Mouse (Mus musculus) heart, embryonic 11.5 days (tissue): ENCODE measurements around the gene Nrarp. TPM values are rescaled to one million over a fixed set of nuclear protein-coding genes. Genes with fewer than 3 reads are reported as not detected.

ENCODE experiments used
- ATAC-seq: fragments of 200-750 bp; cut with Nextera tagmentation; replicated peaks from 2 replicates; pipeline ENCODE4 v1.8.0; 2017; ENCODE audit warnings: moderate library complexity; ENCODE audit not compliant: insufficient number of reproducible peaks, low FRiP score, low TSS enrichment
- H3K27ac ChIP-seq: fragments of 300-500 bp; sonication (generic); 2 replicates; pipeline ENCODE4 v1.5.1; 2014; ENCODE audit warnings: mild to moderate bottlenecking, low read depth, low read length
- H3K27me3 ChIP-seq: fragments of 300-500 bp; sonication (generic); 2 replicates; pipeline ENCODE4 v1.6.1; 2014; ENCODE audit warnings: mild to moderate bottlenecking, low read length, mixed read lengths; ENCODE audit not compliant: control insufficient read depth, insufficient read depth
- H3K36me3 ChIP-seq: fragments of 300-500 bp; sonication (generic); 2 replicates; pipeline ENCODE4 v1.6.1; 2014; ENCODE audit warnings: mild to moderate bottlenecking, low read length, moderate library complexity, mixed read lengths; ENCODE audit not compliant: control insufficient read depth, insufficient read depth
- H3K4me1 ChIP-seq: fragments of 300-500 bp; sonication (generic); 2 replicates; pipeline ENCODE4 v1.6.1; 2014; ENCODE audit warnings: low read length; ENCODE audit not compliant: control insufficient read depth, insufficient read depth
- H3K4me2 ChIP-seq: fragments of 300-500 bp; sonication (generic); 2 replicates; pipeline ENCODE4 v1.6.1; 2014; ENCODE audit warnings: mild to moderate bottlenecking, moderate library complexity
- H3K4me3 ChIP-seq: fragments of 300-500 bp; sonication (generic); 2 replicates; pipeline ENCODE4 v1.5.1; 2014; ENCODE audit warnings: low read depth, low read length
- H3K9ac ChIP-seq: fragments of 300-500 bp; sonication (generic); 2 replicates; pipeline ENCODE4 v1.6.1; 2014; ENCODE audit warnings: mild to moderate bottlenecking, low read depth, low read length, moderate library complexity
- H3K9me3 ChIP-seq: fragments of 300-500 bp; sonication (generic); replicated peaks from 2 replicates; pipeline ENCODE4 v1.6.1; 2016; ENCODE audit warnings: low read length; ENCODE audit not compliant: control insufficient read depth
- WGBS: fragments of 180-500 bp; shearing (Covaris S2); extraction: QIAGEN DNeasy Blood & Tissue Kit; methylation state at CpG from one replicate; pipeline ENCODE4 v1.1.7; 2014; ENCODE audit not compliant: insufficient replicate concordance; 5-methylcytosine and 5-hydroxymethylcytosine counted together
- polyA plus RNA-seq: library from polyadenylated mRNA; unstranded; fragments of >200 nt; fragmentation: Nextera tagmentation; extraction: Ambion mirVana; gene quantifications from 2 replicates; pipeline ENCODE4 v1.2.1, GENCODE M21; 2014

Gene Nrarp
- polyA plus RNA-seq, 1 experiment from 2014 or later: 4.8 TPM

DNA sequence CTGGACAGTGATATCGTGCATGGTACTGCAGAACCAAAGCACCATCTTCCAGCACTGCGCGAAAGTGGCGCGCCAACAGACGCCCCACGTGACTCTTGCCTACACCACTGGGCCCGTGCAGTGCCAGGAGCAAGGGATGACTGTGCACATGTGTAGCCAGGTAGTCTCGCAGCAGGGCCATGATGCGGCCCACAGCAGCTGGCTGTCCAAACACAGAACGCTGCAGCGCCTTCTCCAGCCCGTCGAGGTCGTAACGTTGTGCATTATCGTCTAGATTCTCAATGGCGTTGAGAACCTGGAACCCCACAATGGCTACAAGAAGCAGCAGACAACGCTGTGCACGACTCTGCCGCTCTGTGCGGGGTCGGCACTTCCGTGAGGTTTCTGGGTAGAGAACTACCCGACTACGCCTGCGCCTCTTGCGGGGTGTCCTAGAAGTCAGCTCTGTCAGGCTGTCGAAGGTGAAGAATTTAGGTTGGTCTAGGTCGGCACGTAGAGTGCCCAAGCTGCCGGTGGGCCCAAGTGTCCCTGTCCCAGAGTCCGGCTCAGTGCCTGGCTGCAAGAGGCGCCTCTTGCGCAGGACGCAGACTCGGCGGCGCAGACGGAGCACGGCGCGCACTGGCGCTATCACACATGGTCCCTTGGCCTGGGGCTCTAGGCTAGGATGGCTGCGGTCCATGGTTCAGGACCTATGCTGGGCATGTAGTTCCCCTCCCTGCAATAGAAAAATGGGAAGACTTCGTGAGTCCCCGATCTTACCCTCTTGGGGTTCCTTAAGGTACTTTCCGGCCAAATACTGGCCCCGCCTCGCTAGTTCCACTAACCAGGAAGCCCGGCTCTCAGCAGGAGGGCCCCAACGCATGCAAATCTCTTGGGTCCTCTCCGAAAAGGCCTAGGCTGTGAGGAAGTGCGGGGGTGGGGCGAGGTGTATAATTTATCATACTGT is 14.9 kb downstream of the Nrarp start:
- Histone ChIP-seq H3K4me1 (peaks cover 32% of the 10 kb centered on the region), H3K4me3 (peak overlapping the region; percentile 43), H3K27me3 (peaks cover 21% of the 10 kb centered on the region), H3K36me3 (peaks cover 9% of the 10 kb centered on the region; the same call in 1 of the 2 replicates), H3K4me2 (peak overlapping the region; percentile 76), H3K27ac (peak overlapping the region; percentile 70), H3K9me3 (no peaks in the 10 kb centered on the region), H3K9ac (peak overlapping the region; percentile 54)
- no peak for ATAC-seq
- WGBS: 14% methylated on average over 55 of the region's 55 CpGs

DNA sequence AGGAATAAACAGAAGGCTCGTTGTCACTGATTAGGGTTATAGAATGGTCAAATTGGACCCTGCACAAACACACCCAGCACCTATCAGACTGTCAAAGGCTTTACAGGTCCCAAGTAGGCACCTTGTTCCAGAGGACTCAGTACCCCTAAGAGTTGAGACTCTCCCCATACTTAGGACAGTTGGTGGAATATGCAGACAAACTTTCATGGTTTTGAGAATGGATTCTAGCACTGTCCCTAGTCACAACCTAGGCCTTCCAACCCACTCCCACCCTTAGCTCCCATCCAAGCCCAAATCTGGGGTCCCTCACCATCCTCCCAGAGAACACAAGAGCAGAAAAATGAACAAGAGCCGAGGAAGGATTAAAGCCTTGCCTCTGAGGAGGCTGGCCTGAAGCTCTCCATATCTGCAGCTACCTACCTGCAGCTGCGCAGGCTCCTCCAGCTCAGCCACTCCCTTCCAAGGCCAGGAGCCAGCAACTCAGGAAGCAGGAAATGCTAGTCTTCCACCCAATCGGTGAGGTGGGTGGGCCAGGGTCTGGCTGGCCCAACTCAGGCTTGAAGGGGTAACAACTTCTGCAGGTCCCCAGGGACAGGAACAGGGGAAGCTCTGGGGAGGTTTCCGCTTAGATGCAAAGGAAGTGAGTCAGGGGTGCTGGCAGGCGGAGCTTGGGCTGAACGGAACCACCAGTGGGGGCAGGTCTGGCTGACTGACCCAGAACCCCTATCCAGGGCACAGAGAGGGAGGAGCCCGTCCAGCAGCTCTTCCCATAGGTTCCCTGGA is 15.8 kb downstream of the Nrarp start, which contains the start of gene Tor4a:
TSS of gene Tor4a (minus strand) at position 715 of the 783 bp plus-strand sequence.
- WGBS: 8% methylated on average over 8 of the region's 8 CpGs
- peak; percentile 59 for ATAC-seq
- peaks cover 15% of the 10 kb centered on the region for H3K36me3 ChIP-seq
- H3K4me2 ChIP-seq: peak within 1 kb of the TSS; percentile 76
- H3K27ac ChIP-seq: peak within 1 kb of the TSS; percentile 70
- H3K4me3 ChIP-seq: peak within 1 kb of the TSS; percentile 43
- H3K9me3 ChIP-seq: no peaks in the 10 kb centered on the region
- H3K27me3 ChIP-seq: peaks cover 21% of the 10 kb centered on the region
- H3K4me1 ChIP-seq: peaks cover 32% of the 10 kb centered on the region
- H3K9ac ChIP-seq: peak within 1 kb of the TSS; percentile 54

DNA sequence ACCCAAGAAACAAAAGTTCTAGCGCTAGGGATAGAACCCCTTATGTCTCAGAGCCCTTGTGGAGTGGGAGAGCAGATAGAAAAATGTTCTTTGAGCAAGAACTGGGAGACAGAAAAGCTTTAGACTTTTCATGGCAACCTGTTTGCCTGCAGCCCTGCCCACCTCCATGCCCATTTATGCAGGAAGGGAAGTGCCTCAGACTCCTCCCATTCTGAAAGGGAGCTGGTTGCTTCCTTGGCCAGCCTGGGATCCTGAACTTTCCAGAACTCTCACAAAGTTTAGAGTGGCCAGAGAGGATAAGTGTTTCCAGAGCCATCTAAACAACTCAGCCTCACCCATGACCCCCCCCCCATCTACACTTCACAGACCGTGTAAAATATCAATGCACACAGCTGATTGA is 16.6 kb downstream of the Nrarp start:
- Histone ChIP-seq H3K27me3 (peaks cover 21% of the 10 kb centered on the region), H3K4me3 (no peak overlapping the region), H3K9ac (peak overlapping the region; percentile 16; the same call in 1 of the 2 replicates), H3K27ac (peak overlapping the region; percentile 70), H3K36me3 (peaks cover 16% of the 10 kb centered on the region), H3K4me1 (peaks cover 32% of the 10 kb centered on the region), H3K9me3 (no peaks in the 10 kb centered on the region), H3K4me2 (peak overlapping the region; percentile 76)
- 15% methylated on average over 2 of the region's 2 CpGs for WGBS
- ATAC-seq: no peak

DNA sequence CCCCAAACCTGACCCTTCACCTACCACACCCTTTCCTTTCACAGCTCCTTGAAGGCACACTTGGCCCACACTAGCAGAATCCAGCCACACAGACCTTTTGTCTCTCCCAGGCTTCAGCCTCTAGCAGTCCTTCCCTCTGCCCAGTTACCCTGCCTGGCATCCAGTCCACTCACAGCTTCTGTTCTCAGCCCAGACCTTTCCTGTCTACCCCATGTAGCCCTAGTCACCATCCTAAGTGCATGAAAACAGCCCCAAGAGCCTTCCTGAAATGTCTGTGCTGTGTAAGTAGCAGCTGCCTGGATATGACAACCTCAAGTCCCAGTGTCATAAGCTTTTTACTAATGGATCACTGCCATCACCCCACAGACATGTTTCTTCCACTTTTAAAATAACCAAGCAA is 17.4 kb downstream of the Nrarp start:
- Histone ChIP-seq H3K9me3 (no peaks in the 10 kb centered on the region), H3K36me3 (peaks cover 23% of the 10 kb centered on the region), H3K9ac (no peak overlapping the region), H3K27ac (no peak overlapping the region), H3K4me1 (peaks cover 31% of the 10 kb centered on the region), H3K27me3 (peaks cover 21% of the 10 kb centered on the region), H3K4me3 (no peak overlapping the region), H3K4me2 (no peak overlapping the region)
- no peak for ATAC-seq

DNA sequence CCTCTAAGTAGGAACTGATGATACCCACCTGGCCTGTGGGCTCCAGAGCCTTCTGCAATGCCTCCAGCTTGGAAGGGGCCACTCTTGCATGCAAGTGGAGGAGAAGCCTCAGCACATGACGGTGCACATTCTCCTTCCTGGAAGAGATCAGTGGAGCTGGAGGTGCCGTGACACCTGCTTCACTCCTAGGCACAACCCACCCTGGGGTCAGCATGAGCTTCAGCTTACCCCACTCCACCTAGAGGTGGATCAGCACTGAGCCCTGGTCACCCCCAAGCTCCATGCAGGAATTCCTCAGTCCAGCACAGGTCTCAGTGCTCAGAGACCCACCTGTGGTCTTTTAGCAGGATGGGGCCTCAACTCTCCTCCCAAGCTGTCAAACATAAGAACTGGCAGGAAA is 20.1 kb downstream of the Nrarp start:
- Histone ChIP-seq H3K4me1 (peaks cover 10% of the 10 kb centered on the region), H3K36me3 (peaks cover 37% of the 10 kb centered on the region)

DNA sequence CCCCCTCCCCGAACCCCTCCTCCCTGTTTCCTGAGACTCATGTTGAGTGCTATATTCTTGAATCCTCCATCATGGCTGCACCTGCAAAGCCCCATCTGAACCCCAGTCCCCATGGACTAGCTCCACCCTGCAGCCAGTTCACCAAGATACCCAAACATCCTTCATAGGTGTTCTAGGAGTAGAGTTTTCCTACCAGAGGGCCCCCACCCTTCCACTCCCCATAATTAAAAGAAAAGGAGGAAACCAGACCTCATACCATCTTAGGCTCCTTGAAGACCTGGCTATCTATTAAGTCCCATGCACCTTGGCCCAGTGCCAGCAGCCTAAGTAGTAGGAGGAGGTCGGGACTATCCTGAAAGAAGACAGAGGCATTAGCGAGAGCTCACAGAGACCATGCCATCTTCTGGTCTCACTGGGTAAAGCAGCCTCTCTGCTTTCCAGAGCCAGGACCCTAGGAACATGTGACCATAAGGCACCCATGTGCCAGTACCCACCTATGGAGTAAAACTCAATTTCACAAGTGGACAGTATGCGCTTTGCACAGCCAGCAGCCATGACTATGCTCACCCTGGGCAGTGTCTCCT is 23.2 kb downstream of the Nrarp start:
- no peak for ATAC-seq
- 66% methylated on average over 4 of the region's 4 CpGs for WGBS

More for the DNA sequence above, 20.1 kb downstream of the Nrarp start:
- H3K27ac ChIP-seq: no peak overlapping the region
- ATAC-seq: no peak
- no peak overlapping the region for H3K4me2 ChIP-seq
- H3K27me3 ChIP-seq: peaks cover 7% of the 10 kb centered on the region
- 96% methylated on average over 2 of the region's 2 CpGs for WGBS
- no peak overlapping the region for H3K9ac ChIP-seq
- no peak overlapping the region for H3K4me3 ChIP-seq
- H3K9me3 ChIP-seq: no peaks in the 10 kb centered on the region

DNA sequence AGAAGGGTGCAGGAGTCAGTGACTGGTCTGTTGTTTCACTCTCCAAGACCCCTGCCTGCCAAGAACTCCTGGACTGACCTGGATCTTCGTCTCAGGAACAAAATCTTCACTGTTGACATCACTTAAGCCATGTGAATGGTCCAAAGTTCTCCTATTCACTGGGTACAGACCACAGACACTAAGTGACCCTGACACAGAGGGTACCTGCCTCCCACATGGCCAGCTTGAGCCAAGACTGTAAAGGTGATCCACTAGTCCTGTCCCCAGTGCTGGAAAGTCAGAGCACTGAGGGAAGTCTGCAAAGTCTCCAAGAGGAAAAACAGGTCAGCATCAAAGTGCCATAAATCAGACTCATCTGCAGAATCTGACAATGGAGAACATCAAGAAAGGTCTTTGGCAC is 27.0 kb downstream of the Nrarp start:
- no peaks in the 10 kb centered on the region for H3K9me3 ChIP-seq
- no peak for ATAC-seq
- peaks cover 28% of the 10 kb centered on the region for H3K36me3 ChIP-seq
- 74% methylated on average over 1 of the region's 1 CpGs for WGBS
- no peak overlapping the region for H3K4me3 ChIP-seq
- H3K27me3 ChIP-seq: 0 out of 2 replicates have a peak, but pooled peaks cover under 1% of the 10 kb centered on the region
- no peak overlapping the region for H3K27ac ChIP-seq
- H3K4me1 ChIP-seq: peaks cover 11% of the 10 kb centered on the region
- no peak overlapping the region for H3K9ac ChIP-seq
- no peak overlapping the region for H3K4me2 ChIP-seq

More for the DNA sequence above, 23.2 kb downstream of the Nrarp start:
- Histone ChIP-seq H3K36me3 (peaks cover 48% of the 10 kb centered on the region), H3K4me2 (no peak overlapping the region), H3K4me3 (no peak overlapping the region), H3K27ac (no peak overlapping the region), H3K9me3 (no peaks in the 10 kb centered on the region), H3K27me3 (no peaks in the 10 kb centered on the region), H3K4me1 (no peaks in the 10 kb centered on the region), H3K9ac (no peak overlapping the region)

DNA sequence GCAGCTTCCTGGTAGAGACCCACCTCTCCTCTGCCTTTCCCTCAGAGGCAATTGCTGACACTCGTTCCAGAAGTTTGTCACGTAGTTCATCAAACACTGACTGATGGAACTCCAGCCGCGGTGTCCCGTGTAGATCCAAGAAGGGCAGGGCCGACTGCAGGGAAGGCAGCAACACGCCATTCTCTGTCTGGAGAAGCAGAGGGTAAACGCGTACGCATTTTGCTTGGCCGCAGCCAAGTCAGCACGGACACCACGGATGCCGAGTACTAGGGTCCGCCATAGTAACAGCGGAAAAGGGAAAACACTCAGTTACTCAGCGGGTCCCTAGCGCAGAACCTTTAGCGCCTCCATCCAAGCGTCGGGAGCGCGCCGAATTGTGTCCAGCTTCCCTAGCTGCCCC is 30.1 kb downstream of the Nrarp start:
- WGBS: 1% methylated on average over 24 of the region's 24 CpGs
- peak overlapping the region; percentile 94 for H3K4me3 ChIP-seq
- H3K27me3 ChIP-seq: peaks cover 8% of the 10 kb centered on the region; the same call in 1 of the 2 replicates
- H3K4me1 ChIP-seq: peaks cover 11% of the 10 kb centered on the region
- peak overlapping the region; percentile 95 for H3K9ac ChIP-seq
- ATAC-seq: peak; percentile 24
- H3K9me3 ChIP-seq: no peaks in the 10 kb centered on the region
- peaks cover 11% of the 10 kb centered on the region for H3K36me3 ChIP-seq
- peak overlapping the region; percentile 92 for H3K4me2 ChIP-seq
- peak overlapping the region; percentile 82 for H3K27ac ChIP-seq
